Mouse (Mus musculus) left cerebral cortex, postnatal 4 days (tissue): ENCODE data around the gene Arrdc2. TPM values are rescaled to one million over a fixed set of nuclear protein-coding genes. Genes with fewer than 3 reads are reported as not detected.
"Not testable (repeated sequence)": the region's sequence is repeated elsewhere in the genome, so short reads cannot be mapped to it uniquely, and the experiment has no call there.

ENCODE experiments used
- DNase-seq: peaks from one replicate; pipeline ENCODE4 v3.0.0-alpha.2; 2022
- intact Hi-C: fragments of 180-260 bp; cut with DNase I; formaldehyde crosslinking; loops from one replicate; pipeline ENCODE4 v1.15.1; 2025
- total RNA-seq, 2 experiments: library from RNA; stranded (reverse); gene quantifications; 2 replicates each; pipeline ENCODE4 v1.2.3; 2021

Arrdc2 gene
- total RNA-seq, 2 experiments from 2014 or later = 13.0 to 14.9 TPM

DNA sequence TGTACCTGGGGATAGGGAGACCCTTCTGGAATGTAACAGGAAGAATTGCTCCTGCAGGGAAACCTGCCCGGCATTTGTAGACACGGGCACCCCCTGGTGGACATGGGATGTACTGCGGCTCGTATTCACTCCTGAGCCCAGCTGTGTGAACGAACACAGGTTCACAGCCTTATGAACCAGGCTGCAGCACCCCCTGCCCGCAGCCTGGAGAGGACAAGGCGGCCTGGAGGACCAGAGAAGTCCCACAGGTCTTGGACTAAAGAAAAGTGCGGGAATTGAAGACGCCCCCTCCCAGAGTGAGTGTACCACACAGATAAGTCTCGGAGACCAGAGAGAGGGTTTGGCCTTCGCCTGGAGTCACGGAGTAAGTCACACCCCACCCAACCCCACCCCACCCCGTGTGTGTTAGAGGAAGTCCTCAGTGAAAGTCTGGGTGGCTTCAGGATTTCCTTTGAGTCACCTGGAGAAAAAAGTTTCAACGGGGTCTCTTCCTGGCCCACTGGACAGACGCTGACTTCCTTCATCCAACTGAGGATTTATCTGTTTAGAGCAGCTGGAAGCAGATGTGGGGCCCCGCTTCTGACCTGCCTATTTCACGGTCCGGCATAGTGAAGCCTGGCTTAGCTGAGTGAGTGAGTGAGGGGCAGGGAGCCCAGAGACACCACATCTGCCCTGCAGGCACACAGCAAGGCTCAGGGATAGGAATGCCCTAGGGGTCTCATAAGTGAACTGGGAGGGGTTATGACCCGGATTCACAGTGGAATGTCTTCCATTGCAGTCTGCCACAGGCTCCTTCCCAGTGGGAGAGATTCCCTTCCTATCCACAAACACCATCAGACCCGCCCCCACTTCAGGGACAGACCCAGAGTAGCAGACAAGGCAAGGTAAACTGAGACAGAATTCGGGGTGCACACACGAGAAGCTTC is 1.9 kb upstream of the Arrdc2 start:
- intact Hi-C loops = loop anchor here (5.0 kb wide), 1 partner anchor 119 kb away; the partner anchor contains the start of gene Pde4c

GRCm38 (mm10) chr8:70840590-70840989 is 1.1 kb upstream of the Arrdc2 start:
- DNase-seq = no peak
- intact Hi-C loops = loop anchor here (5.0 kb wide), 1 partner anchor 118 kb away; the partner anchor contains the start of gene Pde4c

More for the DNA sequence above, 1.9 kb upstream of the Arrdc2 start:
- peak; percentile 87 for DNase-seq

GRCm38 (mm10) chr8:70838654-70839407 is 689 bp downstream of the Arrdc2 start:
- DNase-seq = no peak
- intact Hi-C loops = no loop called here

DNA sequence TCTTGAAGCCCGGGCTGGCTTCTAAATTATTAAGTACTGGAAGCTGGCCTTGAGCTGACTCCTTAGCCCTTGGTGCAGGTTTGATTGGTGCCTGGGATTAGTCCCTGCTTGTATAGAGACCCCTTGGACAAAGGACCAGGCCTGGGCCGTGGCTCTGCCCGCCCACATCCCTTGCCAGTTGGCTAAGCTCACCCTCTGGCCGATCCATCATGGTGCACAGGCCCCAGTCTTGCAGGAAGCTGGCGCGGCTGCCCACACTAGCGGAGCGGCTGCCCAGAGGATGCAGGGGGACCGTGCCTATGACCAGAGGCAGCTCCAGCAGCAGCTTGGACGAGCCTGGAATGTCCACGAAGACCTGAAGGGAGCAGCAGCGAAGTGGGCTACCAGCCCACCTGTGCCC is 2.9 kb downstream of the Arrdc2 start:
- intact Hi-C loops = no loop called here
- no peak for DNase-seq

DNA sequence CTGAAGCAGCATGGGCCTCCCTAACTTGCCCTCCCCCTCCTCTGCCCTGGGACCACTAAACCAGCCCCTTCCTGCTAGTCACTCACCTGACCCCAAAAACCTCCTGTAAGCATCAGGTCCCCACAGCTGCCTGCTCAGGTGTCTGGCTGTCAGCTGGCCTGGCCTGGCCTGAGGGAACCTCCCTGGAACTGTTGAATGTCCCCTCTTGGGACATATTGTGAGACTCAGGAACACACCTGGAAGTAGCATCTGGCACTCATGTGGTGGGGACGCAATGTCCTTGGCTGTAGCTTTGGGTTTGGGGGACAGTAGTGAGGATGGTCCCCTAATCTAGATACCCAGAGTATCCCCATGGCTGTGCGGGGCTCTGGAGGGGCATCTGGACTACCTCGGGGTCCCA is 5.4 kb downstream of the Arrdc2 start:
- no peak for DNase-seq
- intact Hi-C loops = no loop called here

DNA sequence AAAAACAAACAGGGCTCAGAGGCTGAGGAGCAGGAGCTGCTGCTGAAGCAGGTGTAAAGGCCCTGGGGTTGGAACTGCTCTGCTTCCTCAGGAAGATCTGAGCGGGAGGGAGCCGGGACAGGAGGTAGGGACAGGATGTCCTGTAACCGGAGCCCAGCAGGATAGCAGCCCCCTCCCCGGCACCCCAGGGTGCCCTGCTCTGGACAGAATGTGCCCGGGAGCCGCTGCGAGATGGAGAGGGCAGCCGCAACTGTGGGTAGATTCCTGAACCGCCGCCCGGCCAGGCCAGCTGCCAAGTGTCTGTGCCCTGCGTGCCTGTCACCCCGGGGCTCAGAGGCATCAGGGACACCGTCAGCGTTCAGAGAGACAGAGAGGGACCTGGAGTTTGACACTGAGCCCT is 6.0 kb downstream of the Arrdc2 start:
- intact Hi-C loops = no loop called here
- peak; percentile 43 for DNase-seq

- intact Hi-C loops = no loop called here
- no peak for DNase-seq
These were observed 6.5 kb downstream of the Arrdc2 start for GRCm38 (mm10) chr8:70833018-70833482.

DNA sequence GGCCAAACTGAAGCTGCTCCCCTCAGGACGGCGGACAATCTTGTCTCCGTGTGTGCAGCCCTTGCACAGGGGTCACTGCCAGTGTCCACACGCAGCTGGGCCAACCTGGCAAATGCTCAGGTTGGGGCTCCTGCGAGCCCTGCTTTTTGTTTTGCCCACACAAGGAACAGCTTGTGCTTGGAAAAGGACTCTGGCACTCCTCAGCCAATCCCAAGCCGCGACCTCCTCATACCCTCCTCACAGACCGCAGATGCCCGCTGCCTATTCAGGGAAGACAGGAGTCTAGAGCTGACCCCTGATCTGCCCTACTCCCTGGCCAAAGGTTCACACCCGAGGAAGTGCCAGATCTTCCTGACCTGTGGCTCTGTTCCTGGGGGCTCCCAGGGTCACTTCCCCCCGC is 7.1 kb downstream of the Arrdc2 start:
- DNase-seq = no peak
- intact Hi-C loops = no loop called here

GRCm38 (mm10) chr8:70831517-70831916 is 8.0 kb downstream of the Arrdc2 start:
- intact Hi-C loops = no loop called here
- no peak for DNase-seq

DNA sequence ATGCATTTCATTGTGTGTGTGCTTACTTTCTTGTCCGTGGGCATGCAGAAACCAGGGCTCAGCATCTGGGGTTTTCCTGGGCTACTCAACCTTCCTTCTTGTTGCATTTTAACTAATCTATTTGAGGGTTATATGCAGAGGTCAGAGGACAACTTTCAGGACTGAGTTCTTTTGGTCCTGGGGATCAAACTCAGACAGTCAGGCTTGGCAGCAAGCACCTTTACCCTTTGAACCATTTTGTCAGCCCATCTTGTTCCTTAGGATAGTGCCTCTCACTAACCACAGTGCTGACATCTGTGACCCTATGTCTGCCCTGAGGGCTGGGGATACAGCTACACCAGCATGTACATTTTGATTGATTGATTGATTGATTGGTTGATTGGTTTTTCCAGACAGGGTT is 11.7 kb downstream of the Arrdc2 start:
- intact Hi-C loops = no loop called here
- no peak for DNase-seq

DNA sequence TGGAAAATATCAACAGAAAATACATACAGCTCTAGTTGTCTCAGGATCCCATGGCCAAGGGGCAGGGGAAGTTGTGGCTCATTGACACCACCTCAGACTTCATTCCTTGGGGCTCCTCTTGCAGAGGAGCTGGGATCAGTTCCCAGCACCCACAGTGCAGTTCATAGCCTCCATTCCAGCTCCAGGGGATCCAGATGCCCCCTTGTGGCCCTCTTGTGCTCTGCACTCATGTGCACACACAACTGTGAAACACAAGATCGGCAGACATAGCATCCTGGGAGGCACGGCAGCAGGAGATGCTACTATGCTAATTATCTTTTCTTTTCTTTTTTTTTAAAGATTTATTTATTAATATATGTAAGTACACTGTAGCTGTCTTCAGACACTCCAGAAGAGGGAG is 12.5 kb downstream of the Arrdc2 start:
- no peak for DNase-seq
- intact Hi-C loops = no loop called here

DNA sequence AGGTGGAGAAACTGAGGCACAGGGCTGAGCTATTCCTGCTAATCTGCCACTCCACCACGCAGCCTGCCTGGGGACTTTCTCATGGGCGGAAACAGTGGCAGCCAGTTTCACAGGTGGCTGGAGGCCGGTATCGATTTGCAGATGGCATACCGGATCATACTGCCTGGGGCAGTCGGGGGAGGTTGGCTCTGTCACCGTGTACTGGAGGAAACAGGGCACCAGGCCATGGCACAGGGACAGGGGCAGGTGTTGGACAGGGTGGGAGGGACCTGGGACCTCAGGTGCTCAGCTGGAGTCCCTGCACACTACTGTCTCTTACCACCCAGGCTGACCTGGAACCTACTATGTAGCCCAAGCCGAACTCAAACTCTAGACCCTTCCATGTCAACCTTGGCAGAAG is 13.7 kb downstream of the Arrdc2 start:
- intact Hi-C loops = no loop called here
- no peak for DNase-seq

DNA sequence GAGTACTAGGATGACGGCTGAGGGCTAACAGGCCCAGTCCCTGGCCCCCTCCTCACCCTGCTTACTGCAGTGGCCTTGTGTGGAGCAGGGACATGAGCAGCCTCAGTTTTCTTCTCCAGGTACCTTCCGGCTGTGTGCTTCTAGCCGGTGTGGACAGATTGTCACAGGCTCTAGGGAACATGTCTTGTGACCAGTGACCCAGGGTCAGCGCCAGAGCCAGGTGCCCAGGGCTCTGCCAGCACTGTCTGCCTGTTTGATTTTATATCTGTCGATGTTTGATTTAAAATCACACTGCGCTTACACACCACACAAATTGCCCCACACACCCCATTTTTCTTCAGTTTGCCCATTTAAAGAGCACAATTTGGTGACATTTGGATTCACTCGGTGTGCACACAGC is 15.7 kb downstream of the Arrdc2 start:
- DNase-seq = no peak
- intact Hi-C loops = no loop called here

DNA sequence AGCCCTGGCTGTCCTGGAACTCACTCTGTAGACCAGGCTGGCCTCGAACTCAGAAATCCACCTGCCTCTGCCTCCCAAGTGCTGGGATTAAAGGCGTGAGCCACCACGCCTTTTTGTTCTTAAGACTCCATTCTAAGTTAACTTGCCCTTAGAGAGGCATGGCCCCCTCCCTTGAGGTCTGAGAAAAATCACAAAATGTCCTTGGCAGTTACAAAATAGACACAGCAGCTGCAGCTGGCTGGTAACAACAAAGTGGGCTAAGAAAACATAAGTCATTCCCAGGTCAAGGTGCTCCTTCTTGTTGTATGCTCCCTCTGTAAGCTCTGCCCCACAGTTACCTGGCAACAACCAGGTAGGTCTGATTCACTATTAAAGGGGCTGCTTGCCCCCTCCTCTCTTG is 16.9 kb downstream of the Arrdc2 start:
- DNase-seq, intact Hi-C loops: not testable (repeated sequence)

GRCm38 (mm10) chr8:70821992-70822391 is 17.5 kb downstream of the Arrdc2 start:
- DNase-seq = no peak
- intact Hi-C loops = no loop called here

DNA sequence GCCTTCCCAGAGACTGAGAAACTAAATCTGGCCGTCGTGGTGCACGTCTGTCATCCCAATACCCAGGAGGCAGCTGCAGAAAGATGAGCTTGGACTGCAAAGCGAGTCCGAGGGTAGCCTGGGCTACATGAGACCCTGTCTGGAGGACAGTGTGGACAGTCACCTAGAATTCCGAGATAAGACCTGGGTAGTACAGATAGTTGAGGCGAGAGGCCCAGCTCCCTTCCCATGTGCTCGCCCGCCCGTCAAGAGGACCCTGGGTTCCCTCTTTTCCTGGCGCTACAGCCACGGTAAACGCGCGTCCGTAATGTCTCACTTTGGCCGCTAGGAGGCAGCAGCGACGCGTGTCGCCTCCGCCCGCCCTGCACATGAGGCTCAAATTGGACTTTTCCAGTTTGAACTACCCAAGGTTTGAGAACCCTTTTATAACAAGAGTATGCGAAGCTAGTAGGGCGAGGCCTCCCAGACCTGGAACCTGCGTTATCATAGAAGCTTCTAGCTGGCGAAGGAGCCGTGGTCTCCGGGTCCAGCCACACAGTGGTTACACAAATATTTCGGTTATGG is 18.0 kb downstream of the Arrdc2 start:
- peak; percentile 58 for DNase-seq
- intact Hi-C loops = no loop called here

DNA sequence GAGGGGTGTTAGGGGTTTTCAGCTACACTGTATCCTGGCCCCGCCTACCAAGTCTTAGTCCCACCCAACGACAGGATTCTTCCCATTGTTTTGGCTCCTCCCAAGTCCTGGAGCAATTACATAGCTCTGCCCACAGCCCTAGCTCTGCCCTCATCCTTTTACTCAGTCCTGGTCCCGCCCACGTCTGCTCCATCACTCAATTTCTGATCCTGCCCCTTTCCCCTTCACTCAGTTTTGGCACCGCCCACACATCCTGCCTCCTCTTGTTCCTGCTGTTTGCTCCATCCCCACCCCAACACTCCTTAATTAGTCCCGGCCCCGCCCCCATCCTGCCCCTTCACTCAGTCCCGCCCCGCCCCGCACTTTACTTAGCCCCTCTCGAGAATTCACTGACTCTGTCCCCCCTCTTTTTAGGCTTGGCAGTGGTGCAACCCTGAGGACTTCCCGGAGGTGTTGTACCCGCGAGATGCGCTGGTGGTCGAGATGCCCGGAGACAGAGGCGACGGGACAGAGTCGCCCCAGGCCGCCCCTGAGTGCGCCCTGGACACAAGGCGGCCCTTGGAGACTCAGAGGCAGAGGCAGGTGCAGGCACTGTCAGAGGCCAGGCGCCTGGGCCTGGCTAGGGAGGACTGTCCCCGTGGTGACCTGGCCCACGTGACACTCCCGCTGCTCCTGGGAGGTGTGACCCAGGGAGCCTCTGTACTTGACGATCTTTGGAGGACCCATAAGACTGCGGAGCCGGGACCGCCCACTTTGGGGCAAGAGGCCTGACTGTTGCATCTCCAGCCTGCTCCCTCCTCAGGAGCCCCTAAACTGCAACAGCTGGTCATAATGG is 19.2 kb downstream of the Arrdc2 start:
- intact Hi-C loops = no loop called here
- no peak for DNase-seq

DNA sequence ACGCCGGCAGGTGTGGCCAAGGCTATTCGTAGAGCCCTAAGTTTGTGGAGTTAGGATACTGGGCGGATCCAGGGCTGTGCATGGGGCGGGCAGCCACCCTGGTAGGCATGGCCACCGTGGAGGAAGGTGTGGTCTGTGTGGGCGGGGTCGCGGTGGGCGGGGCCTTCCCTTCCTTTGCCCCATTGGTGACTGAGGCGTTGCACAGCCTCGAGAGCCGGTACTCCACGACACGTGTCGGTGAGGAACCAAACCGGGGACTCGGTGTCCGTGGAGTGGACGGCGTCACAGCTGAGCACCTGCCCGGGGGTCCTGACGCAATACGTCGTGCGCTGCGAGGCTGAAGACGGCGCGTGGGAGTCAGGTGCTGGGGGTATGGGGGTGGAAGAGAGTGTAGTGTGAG is 22.8 kb downstream of the Arrdc2 start:
- DNase-seq = no peak
- intact Hi-C loops = no loop called here

DNA sequence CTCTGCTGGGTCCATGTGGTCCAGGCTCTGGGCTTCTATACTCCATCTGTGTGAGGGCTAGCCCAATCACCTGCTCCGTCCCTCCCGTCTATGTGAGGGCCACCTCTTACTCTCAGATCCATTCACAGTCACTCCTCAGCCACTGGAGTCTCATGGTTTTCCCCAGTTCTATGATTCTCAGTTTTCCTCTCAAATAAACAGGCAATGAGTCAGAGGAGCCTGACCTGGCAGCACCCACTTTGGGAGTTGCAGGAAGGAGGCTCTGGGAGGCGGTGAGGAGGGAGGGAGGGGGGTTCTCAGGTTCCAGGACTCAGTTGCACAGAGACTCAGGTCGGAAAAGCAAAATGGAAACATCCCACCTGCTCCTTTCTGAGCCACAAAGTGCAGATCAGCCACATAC is 26.6 kb downstream of the Arrdc2 start:
- intact Hi-C loops = no loop called here
- no peak for DNase-seq

GRCm38 (mm10) chr8:70812055-70812454 is 27.5 kb downstream of the Arrdc2 start:
- intact Hi-C loops = no loop called here
- no peak for DNase-seq
